Mouse (Mus musculus) adrenal gland, adult 2 months (tissue): ENCODE measurements around the gene Rnf181. TPM values are rescaled to one million over a fixed set of nuclear protein-coding genes. Genes with fewer than 3 reads are reported as not detected.

ENCODE experiments used
- DNase-seq: peaks from one replicate; pipeline ENCODE4 v3.0.0; 2021
- polyA plus RNA-seq: library from polyadenylated mRNA; depleted of rRNA; stranded (reverse); fragments of >200 nt; gene quantifications from 2 replicates; pipeline ENCODE4 v1.2.3, GENCODE M21; 2012
- total RNA-seq, 2 experiments: library from RNA; stranded (reverse); gene quantifications; 2 replicates each; pipeline ENCODE4 v1.2.3; 2021

Rnf181 gene
- total and polyA plus RNA-seq, 3 experiments: 283 to 489 (median 444) TPM

GRCm38 (mm10) chr6:72383952-72384351, 17.2 kb upstream of the Rnf181 start:
- no peak for DNase-seq

- no peak for DNase-seq
Observed at GRCm38 (mm10) chr6:72383142-72383820, 16.5 kb upstream of the Rnf181 start.

GRCm38 (mm10) chr6:72382494-72382893, 15.7 kb upstream of the Rnf181 start:
- no peak for DNase-seq

- DNase-seq: peak; percentile 92
Observed at GRCm38 (mm10) chr6:72380131-72380770, 13.5 kb upstream of the Rnf181 start, which contains the start of gene Vamp5. Vamp5 (minus strand) TSS chr6:72380468.

DNA sequence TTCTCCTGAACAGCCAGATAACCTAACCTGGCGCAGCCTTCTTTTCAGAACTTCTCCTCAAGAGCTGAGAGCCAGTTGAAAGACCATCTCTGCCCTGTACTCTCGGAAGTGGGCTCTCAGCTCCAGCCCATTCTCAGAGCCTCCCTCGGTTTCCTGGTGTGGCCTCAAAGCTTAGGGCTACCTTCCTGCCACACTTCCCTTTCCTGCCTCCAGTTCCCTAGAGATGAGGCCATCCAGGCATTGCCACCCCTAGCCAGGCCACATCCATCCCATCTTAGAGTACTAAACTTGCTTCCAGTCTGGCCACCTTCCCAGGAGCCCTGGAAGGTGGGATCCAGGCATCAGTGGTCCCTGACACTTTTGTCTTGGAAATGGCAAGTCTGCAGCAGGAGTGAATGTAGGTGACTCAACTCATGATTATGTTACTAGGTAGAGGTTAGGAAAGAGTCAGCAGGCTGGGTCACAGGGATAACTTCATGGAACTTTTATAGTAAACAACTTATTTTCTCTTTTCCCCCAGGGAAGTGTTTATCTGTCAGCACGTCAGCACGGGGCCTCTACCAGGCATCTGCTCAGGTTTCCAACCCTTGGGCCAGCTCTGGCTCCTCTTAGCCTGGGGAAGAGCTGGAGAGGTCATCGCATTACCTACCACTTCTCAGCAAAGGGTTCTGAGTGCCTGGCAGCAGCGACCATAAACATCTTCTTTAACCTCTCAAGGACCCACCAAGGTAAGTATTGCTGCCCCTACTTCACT, 12.8 kb upstream of the Rnf181 start:
- DNase-seq: peak; percentile 39

DNA sequence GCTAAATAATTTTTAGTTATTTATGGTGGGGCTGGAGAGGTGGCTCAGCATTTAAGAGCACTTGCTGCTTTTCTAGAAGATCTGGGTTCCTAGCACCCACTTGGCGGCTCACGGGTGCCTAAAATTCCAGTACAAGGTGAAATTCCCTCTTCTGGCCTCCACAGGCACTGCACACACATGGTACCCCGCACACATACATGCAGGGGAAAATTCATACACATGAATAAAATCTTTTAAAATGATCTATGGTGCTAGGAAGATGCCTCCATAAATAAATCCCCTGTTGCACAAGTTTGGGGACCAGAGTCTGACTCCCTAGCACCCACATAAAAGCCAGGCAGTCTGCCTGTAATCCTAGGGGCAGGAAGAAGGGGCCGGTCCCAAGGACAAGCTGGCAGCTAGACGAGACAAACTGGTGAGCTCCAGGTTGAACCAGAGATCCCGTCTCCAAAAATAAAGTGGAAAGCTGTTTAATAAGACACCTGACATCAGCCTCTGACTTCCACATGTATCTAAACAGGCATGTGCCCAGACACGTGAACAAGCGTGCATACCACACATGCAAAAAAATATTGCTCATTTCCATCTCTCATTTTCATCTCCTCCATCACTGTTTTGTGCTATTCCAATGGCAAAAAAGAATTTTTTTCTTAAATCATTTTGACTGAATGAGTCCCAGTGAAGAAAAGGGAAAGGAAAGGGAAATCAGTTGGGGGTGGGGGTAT, 11.9 kb upstream of the Rnf181 start:
- DNase-seq: no peak

DNA sequence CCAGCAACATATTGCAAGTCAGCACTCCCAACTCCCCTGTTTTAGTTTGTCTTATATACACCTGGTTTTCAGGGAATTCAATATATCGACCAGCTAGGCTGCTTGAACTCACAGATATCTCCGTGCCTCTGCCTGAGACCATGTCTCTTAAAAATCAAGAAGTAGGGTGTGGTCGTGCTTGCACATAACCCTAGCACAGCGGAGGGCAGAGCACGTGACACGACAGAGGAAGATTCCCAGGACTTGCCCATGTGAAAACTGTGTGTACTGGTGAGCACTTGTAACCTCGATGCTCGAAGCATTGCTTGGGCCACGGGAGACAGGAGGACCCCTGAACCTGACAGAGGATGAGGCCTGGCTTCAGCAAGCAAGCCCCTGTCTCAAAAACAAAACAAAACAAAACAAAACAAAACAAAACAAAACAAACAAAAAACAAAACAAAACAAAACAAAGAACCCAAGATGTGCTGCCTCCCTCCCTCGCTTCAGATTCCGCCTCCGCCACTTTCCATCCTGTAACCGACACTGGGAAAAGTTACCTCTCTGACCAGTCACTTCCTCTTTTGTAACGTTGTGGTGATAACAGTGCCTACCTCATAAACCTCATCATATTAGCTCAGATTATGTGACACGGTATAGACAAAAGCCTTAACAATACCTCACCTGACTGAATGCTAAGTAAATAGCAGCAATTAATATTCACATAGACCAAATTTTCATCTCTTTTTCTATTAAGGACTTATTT, 8.2 kb upstream of the Rnf181 start:
- DNase-seq: no peak

- DNase-seq: no peak
Observed at GRCm38 (mm10) chr6:72374206-72374605, 7.5 kb upstream of the Rnf181 start.

DNA sequence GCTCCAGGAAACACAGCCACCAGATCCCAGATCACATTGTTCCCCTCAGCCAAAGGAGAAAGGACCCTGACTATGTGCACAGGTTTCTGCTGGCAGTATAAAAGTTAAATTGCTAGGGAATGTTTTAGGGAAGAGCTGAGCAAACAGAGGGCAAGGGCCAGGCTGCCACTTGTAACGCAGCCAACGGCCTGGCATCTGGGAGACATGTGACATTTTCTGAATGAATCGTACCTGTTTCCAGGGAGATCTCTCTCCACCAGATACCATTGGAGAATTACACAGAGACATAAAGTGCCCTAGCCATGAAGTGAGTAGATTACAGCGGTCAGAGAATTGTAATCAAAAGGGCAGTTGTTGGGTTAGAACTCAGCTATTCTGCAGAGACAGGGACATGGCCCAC, 6.4 kb upstream of the Rnf181 start:
- DNase-seq: no peak

DNA sequence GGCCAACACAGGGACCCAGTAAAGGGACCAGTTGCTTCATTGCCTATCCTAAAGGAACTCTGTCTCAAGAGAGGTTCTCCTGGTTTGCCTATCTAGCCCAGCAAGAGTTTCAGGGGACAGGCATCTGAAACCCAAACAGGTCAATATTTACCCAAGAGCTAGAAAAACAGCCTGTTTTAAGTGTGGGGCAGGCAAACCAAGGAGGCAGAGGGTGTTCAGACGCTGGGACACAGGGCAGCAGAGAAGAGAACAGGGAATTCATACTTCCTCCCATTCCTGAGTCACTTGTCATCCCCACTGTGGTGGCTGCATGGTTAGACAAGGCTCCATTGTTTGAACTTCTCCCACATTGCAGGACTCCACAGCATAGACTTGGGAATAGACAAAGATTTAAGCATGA, 4.8 kb upstream of the Rnf181 start:
- no peak for DNase-seq

- DNase-seq: peak; percentile 57
Observed at GRCm38 (mm10) chr6:72371147-72371546, 4.4 kb upstream of the Rnf181 start.

GRCm38 (mm10) chr6:72370091-72370490, 3.3 kb upstream of the Rnf181 start:
- peak; percentile 89 for DNase-seq

DNA sequence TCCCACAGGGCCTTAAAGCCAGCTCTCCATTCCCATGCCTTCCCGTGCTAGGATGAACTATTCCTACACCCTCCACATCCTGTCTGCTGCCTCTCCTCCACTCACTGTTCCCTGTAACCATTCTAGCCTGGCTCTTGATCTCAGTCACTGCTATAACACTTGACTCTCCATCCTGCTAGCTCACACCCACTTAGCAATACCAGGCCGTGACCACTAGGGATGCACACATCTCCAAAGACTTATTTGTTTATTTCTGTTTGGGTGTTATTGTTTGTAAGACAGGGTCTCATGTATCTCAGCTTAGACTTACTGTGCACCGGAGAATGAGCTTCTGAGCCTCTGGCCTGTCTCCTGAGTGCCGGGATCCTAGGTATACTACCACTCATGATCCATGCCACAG, 2.8 kb upstream of the Rnf181 start:
- no peak for DNase-seq

- DNase-seq: no peak
Observed at GRCm38 (mm10) chr6:72367460-72367974, 761 bp upstream of the Rnf181 start.

DNA sequence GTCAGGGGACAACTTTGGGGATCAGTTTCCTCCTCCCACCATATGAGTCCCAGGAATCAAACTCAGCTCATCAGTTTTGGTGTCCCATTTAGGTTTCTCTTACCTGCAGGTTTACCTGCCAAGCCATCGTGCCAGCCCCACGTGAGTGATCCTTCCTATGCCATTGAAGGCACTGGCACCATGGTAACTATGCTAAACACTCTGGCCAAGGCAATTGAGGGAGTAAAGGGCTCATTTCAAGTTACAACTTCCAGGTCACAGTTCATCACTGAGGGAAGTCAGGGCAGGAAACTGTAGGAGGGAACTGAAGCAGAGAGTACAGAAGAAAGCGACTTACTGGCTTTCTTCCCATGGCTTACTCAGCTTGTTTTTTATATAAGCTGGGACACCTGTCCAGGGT, 452 bp downstream of the Rnf181 start:
- no peak for DNase-seq

DNA sequence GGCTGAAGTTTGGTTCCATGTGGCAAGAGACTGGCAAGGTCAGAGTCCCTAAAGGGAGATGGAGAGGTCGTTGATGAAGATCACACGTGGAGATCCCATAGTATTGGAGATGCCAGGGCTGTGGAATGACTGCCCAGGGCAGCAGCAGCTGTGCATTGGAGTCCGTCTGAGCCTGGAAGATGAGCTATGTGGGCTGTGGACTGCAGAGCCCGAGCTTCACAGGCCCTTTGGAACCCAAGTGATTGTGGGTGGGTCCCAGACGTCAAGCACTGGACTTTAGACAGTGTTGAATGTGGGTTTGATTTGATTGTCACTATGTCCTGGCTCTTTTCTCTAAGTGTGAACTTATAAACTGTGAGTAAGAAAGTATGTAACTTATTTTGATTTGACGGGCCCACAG, 1.8 kb downstream of the Rnf181 start:
- DNase-seq: no peak

GRCm38 (mm10) chr6:72364009-72364408, 2.7 kb downstream of the Rnf181 start:
- no peak for DNase-seq

- DNase-seq: peak; percentile 97
Observed at GRCm38 (mm10) chr6:72362132-72363028, 4.4 kb downstream of the Rnf181 start.

- peak; percentile 84 for DNase-seq
Observed at GRCm38 (mm10) chr6:72361121-72361551, 5.6 kb downstream of the Rnf181 start.

- DNase-seq: no peak
Observed at GRCm38 (mm10) chr6:72360599-72360935, 6.2 kb downstream of the Rnf181 start.
